Mouse (Mus musculus) MEL (cell line): Measurements from ENCODE around the gene Dnase1l1. TPM values are rescaled to one million over a fixed set of nuclear protein-coding genes. Genes with fewer than 3 reads are reported as not detected.

ENCODE experiments used
- BHLHE40 ChIP-seq: IDR thresholded peaks from 2 replicates; pipeline ENCODE4 v1.6.1; 2012; ENCODE audit warnings: low read depth, mild to moderate bottlenecking, inconsistent platforms, low read length, improper control_type of control experiment, borderline replicate concordance
- CHD2 ChIP-seq: IDR thresholded peaks from 2 replicates; pipeline ENCODE4 v1.6.1; 2011; ENCODE audit warnings: low read length, improper control_type of control experiment
- CTCF ChIP-seq, 3 experiments: IDR thresholded peaks in 2 of 3; conservative IDR thresholded peaks in 1 of 3; 2 replicates each; pipeline ENCODE4 v1.5.1; 2011 to 2012; ENCODE audit warnings: low read length in 3 of 3, low read depth in 2 of 3, mild to moderate bottlenecking in 2 of 3, improper control_type of control experiment in 1 of 3, inconsistent platforms in 1 of 3, mixed read lengths in 1 of 3, moderate library complexity in 1 of 3; ENCODE audit not compliant: control insufficient read depth in 1 of 3, insufficient read depth in 1 of 3, poor library complexity in 1 of 3, severe bottlenecking in 1 of 3
- E2F4 ChIP-seq: IDR thresholded peaks from 2 replicates; pipeline ENCODE4 v1.6.1; 2011; ENCODE audit warnings: low read depth, low read length, improper control_type of control experiment, borderline replicate concordance
- ELF1 ChIP-seq: IDR thresholded peaks from 2 replicates; pipeline ENCODE4 v1.6.1; 2014; ENCODE audit warnings: low read depth, mild to moderate bottlenecking, inconsistent platforms, low read length, improper control_type of control experiment, moderate library complexity
- EP300 ChIP-seq, 2 experiments: IDR thresholded peaks; 2 replicates each; pipeline ENCODE4 v1.6.1; 2011; ENCODE audit warnings: improper control_type of control experiment in 2 of 2, low read length in 2 of 2, low read depth in 1 of 2, mild to moderate bottlenecking in 1 of 2
- GABPA ChIP-seq: IDR thresholded peaks from 2 replicates; pipeline ENCODE4 v1.6.1; 2012; ENCODE audit warnings: low read depth, mild to moderate bottlenecking, inconsistent platforms, low read length, improper control_type of control experiment, moderate library complexity
- HCFC1 ChIP-seq: IDR thresholded peaks from 2 replicates; pipeline ENCODE4 v1.6.1; 2012; ENCODE audit warnings: low read depth, mild to moderate bottlenecking, inconsistent platforms, low read length, improper control_type of control experiment, moderate library complexity
- JUND ChIP-seq: IDR thresholded peaks from 2 replicates; pipeline ENCODE4 v1.6.1; 2011; ENCODE audit warnings: low read depth, mild to moderate bottlenecking, improper control_type of control experiment, low read length
- KAT2A ChIP-seq: conservative IDR thresholded peaks from 2 replicates; pipeline ENCODE4 v1.6.1; 2012; ENCODE audit warnings: low read depth, low read length, improper control_type of control experiment, inconsistent platforms
- MAFK ChIP-seq: IDR thresholded peaks from 2 replicates; pipeline ENCODE4 v1.6.1; 2011; ENCODE audit warnings: low read depth, mild to moderate bottlenecking, low read length, improper control_type of control experiment, borderline replicate concordance
- MAX ChIP-seq: IDR thresholded peaks from 2 replicates; pipeline ENCODE4 v1.6.1; 2011; ENCODE audit warnings: low read length, improper control_type of control experiment
- MAZ ChIP-seq: IDR thresholded peaks from 2 replicates; pipeline ENCODE4 v1.6.1; 2012; ENCODE audit warnings: low read depth, mild to moderate bottlenecking, inconsistent platforms, low read length, improper control_type of control experiment
- MXI1 ChIP-seq: IDR thresholded peaks from 2 replicates; pipeline ENCODE4 v1.6.1; 2011; ENCODE audit warnings: mild to moderate bottlenecking, low read depth, low read length, improper control_type of control experiment
- MYC ChIP-seq: IDR thresholded peaks from 2 replicates; pipeline ENCODE4 v1.6.1; 2011; ENCODE audit warnings: low read depth, mild to moderate bottlenecking, low read length, improper control_type of control experiment, moderate library complexity
- NELFE ChIP-seq: IDR thresholded peaks from 2 replicates; pipeline ENCODE4 v1.6.1; 2011; ENCODE audit warnings: low read depth, low read length, improper control_type of control experiment
- POLR2A ChIP-seq, 2 experiments: IDR thresholded peaks; 2 replicates each; pipeline ENCODE4 v1.6.1; 2011 to 2012; ENCODE audit warnings: low read length in 2 of 2, mild to moderate bottlenecking in 2 of 2, control low read depth in 1 of 2, improper control_type of control experiment in 1 of 2, low read depth in 1 of 2, moderate library complexity in 1 of 2; ENCODE audit not compliant: control insufficient read depth in 1 of 2, insufficient read depth in 1 of 2, poor library complexity in 1 of 2
- RCOR1 ChIP-seq: IDR thresholded peaks from 2 replicates; pipeline ENCODE4 v1.6.1; 2012; ENCODE audit warnings: low read depth, mild to moderate bottlenecking, inconsistent platforms, low read length, improper control_type of control experiment
- SIN3A ChIP-seq: IDR thresholded peaks from 2 replicates; pipeline ENCODE4 v1.6.1; 2012; ENCODE audit warnings: low read length, improper control_type of control experiment, inconsistent platforms
- TAL1 ChIP-seq: IDR thresholded peaks from 2 replicates; pipeline ENCODE4 v1.6.1; 2012; ENCODE audit warnings: mild to moderate bottlenecking, inconsistent platforms, low read length, moderate library complexity, mixed read lengths
- TBP ChIP-seq: IDR thresholded peaks from 2 replicates; pipeline ENCODE4 v1.8.0; 2011; ENCODE audit warnings: low read depth, low read length, improper control_type of control experiment
- TCF12 ChIP-seq: IDR thresholded peaks from 2 replicates; pipeline ENCODE4 v1.6.1; 2014; ENCODE audit warnings: low read depth, mild to moderate bottlenecking, inconsistent platforms, low read length, improper control_type of control experiment, moderate library complexity
- UBTF ChIP-seq: IDR thresholded peaks from 2 replicates; pipeline ENCODE4 v1.6.1; 2012; ENCODE audit warnings: low read depth, mild to moderate bottlenecking, inconsistent platforms, low read length, improper control_type of control experiment, moderate library complexity, borderline replicate concordance; ENCODE audit not compliant: insufficient read depth
- ZC3H11A ChIP-seq: IDR thresholded peaks from 2 replicates; pipeline ENCODE4 v1.6.1; 2012; ENCODE audit warnings: low read depth, mild to moderate bottlenecking, inconsistent platforms, low read length, improper control_type of control experiment
- ZMIZ1 ChIP-seq: IDR thresholded peaks from 2 replicates; pipeline ENCODE4 v1.6.1; 2012; ENCODE audit warnings: low read depth, mild to moderate bottlenecking, inconsistent platforms, low read length, improper control_type of control experiment, moderate library complexity
- polyA plus RNA-seq, 2 experiments: library from polyadenylated mRNA; stranded (reverse) in 1 of 2; unstranded in 1 of 2; fragments of >175 nt in 1 of 2; fragments of >200 nt in 1 of 2; gene quantifications; 2 replicates each; pipeline versions ENCODE4 v1.2.1 to v1.2.4; 2012; ENCODE audit warnings: low replicate concordance in 2 of 2, low read depth in 1 of 2; ENCODE audit not compliant: insufficient read length in 2 of 2, insufficient read depth in 1 of 2, missing spikeins in 1 of 2
- total RNA-seq: library from RNA; depleted of rRNA; stranded (reverse); fragments of 300-350 nt; gene quantifications from 2 replicates; pipeline ENCODE4 v1.2.3, GENCODE M21; 2012

Dnase1l1 gene
- total and polyA plus RNA-seq, 3 experiments, result 5.0 to 9.5 TPM; not detected in 1

GRCm38 (mm10) chrX:74282395-74283091 lies 406 bp upstream of the Dnase1l1 start (continued):
- TF ChIP-seq JUND (no peak), MYC (no peak; the same call in 1 of the 2 replicates), BHLHE40 (no peak), RCOR1 (no peak), ELF1 (peak; percentile 60; the same call in 1 of the 2 replicates), HCFC1 (peak; percentile 83), CHD2 (no peak), MAFK (no peak), TCF12 (peak; percentile 47; the same call in 1 of the 2 replicates), TBP (peak; percentile 81), MAX (peak; percentile 61; the same call in 1 of the 2 replicates), GABPA (no peak), POLR2A (IDR thresholded peaks at IDR 0.05; ENCODE audit: control insufficient read depth in 1 of 2, insufficient read depth in 1 of 2, low read depth in 1 of 2, low read length in 2 of 2, poor library complexity in 1 of 2) (peak; percentile 68 to 84; a peak in 3 of 4 replicates), SIN3A (peak; percentile 81), TAL1 (no peak), UBTF (no peak), ZC3H11A (no peak), EP300 (IDR thresholded peaks at IDR 0.05; ENCODE audit: low read depth in 1 of 2, low read length in 2 of 2) (no peak), NELFE (peak; percentile 87), E2F4 (no peak), MAZ (peak; percentile 47), MXI1 (peak; percentile 73), CTCF (IDR thresholded peaks at IDR 0.05 in 2 of 3, conservative IDR thresholded peaks at IDR 0.05 in 1 of 3; ENCODE audit: control insufficient read depth in 1 of 3, insufficient read depth in 1 of 3, low read depth in 2 of 3, low read length in 3 of 3, poor library complexity in 1 of 3, severe bottlenecking in 1 of 3) (no peak), KAT2A (peak; percentile 61; the same call in 1 of the 2 replicates), ZMIZ1 (peak; percentile 79)
